In the genomic region with DNA sequence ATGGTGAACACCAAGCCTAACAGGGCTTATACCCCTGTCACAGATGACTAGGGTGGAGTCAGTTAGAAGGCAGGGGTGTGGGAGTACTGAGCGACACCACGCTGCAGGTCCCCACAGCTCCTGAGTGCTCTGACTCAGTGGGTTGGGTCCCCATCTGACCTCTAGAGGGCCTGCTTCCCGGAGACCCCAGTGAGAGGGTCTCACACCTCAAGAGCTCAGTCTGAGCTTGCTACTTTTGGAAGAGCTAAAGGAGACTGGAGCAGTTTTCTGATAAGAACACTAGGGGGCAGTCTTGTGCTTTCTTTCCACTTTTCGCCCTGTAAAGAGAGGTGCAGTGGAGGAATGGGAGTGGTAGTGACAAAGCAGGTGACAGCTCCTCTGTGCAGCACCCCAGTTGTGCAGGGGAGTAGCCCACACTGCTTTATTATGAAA, we compare ENCODE assay signal across 9 mouse cellular contexts. TPM values are rescaled to one million over a fixed set of nuclear protein-coding genes. Genes with fewer than 3 reads are reported as not detected.
DNase-seq lines count a peak whose midpoint lies in the region; ATAC-seq and TF ChIP-seq lines count a peak whose summit lies in the region.
"Had no signal": no experiment of that assay in that cellular context is flagged by ENCODE, and none has a peak within 500 bp of the region (broad histone marks: within the 10 kb centered on the region; RNA-seq: fewer than 3 reads in every experiment).

No protein-coding gene starts in this region.

- no peaks in the 10 kb centered on the region for H3K4me1 ChIP-seq in intestine, embryonic 16.5 days (ENCODE audit: control insufficient read depth, insufficient read depth, low read length)
- H3K4me1 ChIP-seq in stomach, postnatal 0 days (replicated peaks; ENCODE audit: control insufficient read depth, insufficient read depth): no peaks in the 10 kb centered on the region

- H3K4me2 ChIP-seq in intestine, embryonic 16.5 days (ENCODE audit: low read depth, low read length): no peak overlapping the region
- H3K4me2 ChIP-seq in stomach, postnatal 0 days (replicated peaks; ENCODE audit: low read depth): no peak overlapping the region

- H3K27ac ChIP-seq in intestine, embryonic 16.5 days (ENCODE audit: low read length): no peak overlapping the region
- H3K27ac ChIP-seq in stomach, postnatal 0 days (replicated peaks): no peak overlapping the region

- no peak for TF ChIP-seq EP300 in stomach, postnatal 0 days (optimal IDR thresholded peaks at IDR 0.05)

- H3K9ac ChIP-seq in intestine, embryonic 16.5 days (ENCODE audit: low read depth, low read length): no peak overlapping the region
- H3K9ac ChIP-seq in stomach, postnatal 0 days (ENCODE audit: low read length): no peak overlapping the region

- 17% methylated on average over 4 of the region's 4 CpGs for WGBS in intestine, embryonic 16.5 days
- 4% methylated on average over 4 of the region's 4 CpGs for WGBS in stomach, postnatal 0 days

- H3K9me3 ChIP-seq in intestine, embryonic 16.5 days (ENCODE audit: control insufficient read depth, low read length): no peaks in the 10 kb centered on the region
- H3K9me3 ChIP-seq in stomach, postnatal 0 days (ENCODE audit: control insufficient read depth, low read length): no peaks in the 10 kb centered on the region

- TF ChIP-seq CTCF in stomach, postnatal 0 days (IDR thresholded peaks at IDR 0.05; ENCODE audit: low read depth): peak; percentile 84

- no peaks in the 10 kb centered on the region for H3K27me3 ChIP-seq in intestine, embryonic 16.5 days (replicated peaks; ENCODE audit: control insufficient read depth, insufficient read depth, low read length)
- no peaks in the 10 kb centered on the region for H3K27me3 ChIP-seq in stomach, postnatal 0 days (ENCODE audit: control insufficient read depth, insufficient read depth, low read length)

- no peaks in the 10 kb centered on the region for H3K36me3 ChIP-seq in intestine, embryonic 16.5 days (ENCODE audit: control insufficient read depth, insufficient read depth, low read length)
- H3K36me3 ChIP-seq in stomach, postnatal 0 days (ENCODE audit: control insufficient read depth, insufficient read depth, low read length): no peaks in the 10 kb centered on the region

- H3K4me3 ChIP-seq in intestine, embryonic 16.5 days (ENCODE audit: low read length): no peak overlapping the region
- no peak overlapping the region for H3K4me3 ChIP-seq in stomach, postnatal 0 days (ENCODE audit: low read depth, low read length)

- ATAC-seq in erythroid progenitor cell, adult 5-6 weeks (replicated peaks; ENCODE audit: low FRiP score, poor library complexity, severe bottlenecking): peak; percentile 77
- peak; percentile 47 for ATAC-seq in intestine, embryonic 16.5 days
- peak; percentile 82 for ATAC-seq in megakaryocyte progenitor cell, adult 5-6 weeks (replicated peaks; ENCODE audit: poor library complexity)
- peak; percentile 64; the same call in 1 of the 2 replicates for ATAC-seq in stomach, postnatal 0 days (ENCODE audit: low FRiP score, low TSS enrichment)
- ATAC-seq in inflammation-experienced regulatory T-cells, adult 6 months: no peak

- DNase-seq in spleen, postnatal 36 days (ENCODE audit: low spot score in 2 of 2): peak; percentile 13 to 36
- no peak for DNase-seq in spleen, adult 12 weeks (ENCODE audit: low spot score)
- DNase-seq in brain, adult 2 months (ENCODE audit: low read depth, low spot score): peak; percentile 82
- DNase-seq in stomach, postnatal 0 days (ENCODE audit: low spot score): peak; percentile 37

RNA-seq across cellular contexts. Expression of gene Nacc2, which starts 30.9 kb away (rescaled TPM):
- total RNA-seq in erythroid progenitor cell, adult 5-6 weeks (2015; ENCODE audit: low replicate concordance): 0.42 TPM in 1 of 2 replicates, not detected in the other
- 0.64 and 0.68 TPM in 2 replicates for total RNA-seq in erythroid progenitor cell, adult 5-6 weeks (2017; ENCODE audit: low replicate concordance)
- polyA plus RNA-seq in intestine, embryonic 16.5 days (2015; fragmentation: Nextera tagmentation; extraction: Ambion mirVana): 18.6 and 20.4 TPM in 2 replicates
- total RNA-seq in megakaryocyte progenitor cell, adult 5-6 weeks (2015): 1.1 and 1.2 TPM in 2 replicates
- 0.67 and 1.2 TPM in 2 replicates for total RNA-seq in megakaryocyte progenitor cell, adult 5-6 weeks (2017)
- polyA plus RNA-seq in stomach, postnatal 0 days (2015; fragmentation: Nextera tagmentation; extraction: Ambion mirVana): 12.6 and 13.3 TPM in 2 replicates
- under 1 TPM; 0.47 to 0.78 (median 0.57) TPM for polyA plus RNA-seq in inflammation-experienced regulatory T-cells, adult 6 months (2017; shearing (Covaris generic))

RNA-seq across cellular contexts. Expression of gene Lhx3, which starts 54.2 kb away (rescaled TPM):
- not detected in 2 replicates for total RNA-seq in erythroid progenitor cell, adult 5-6 weeks (2015; ENCODE audit: low replicate concordance)
- total RNA-seq in erythroid progenitor cell, adult 5-6 weeks (2017; ENCODE audit: low replicate concordance): not detected in 2 replicates
- polyA plus RNA-seq in intestine, embryonic 16.5 days (2015; fragmentation: Nextera tagmentation; extraction: Ambion mirVana): 0.09 TPM in 1 of 2 replicates, not detected in the other
- total RNA-seq in megakaryocyte progenitor cell, adult 5-6 weeks (2015): not detected in 2 replicates
- total RNA-seq in megakaryocyte progenitor cell, adult 5-6 weeks (2017): not detected in 2 replicates
- polyA plus RNA-seq in stomach, postnatal 0 days (2015; fragmentation: Nextera tagmentation; extraction: Ambion mirVana): not detected in 2 replicates
- not detected for polyA plus RNA-seq in inflammation-experienced regulatory T-cells, adult 6 months (2017; shearing (Covaris generic))
- total RNA-seq: heart, postnatal 14 days had no signal
